Mouse (Mus musculus): Measurements from ENCODE around the gene Ints7.

GRCm38 (mm10) chr1:191534896-191535295 is 40.5 kb upstream of the Ints7 start:
- TF ChIP-seq ZNF384 (IDR thresholded peaks at IDR 0.05; ENCODE audit: low read depth, low read length) (no peak), CHD2 (IDR thresholded peaks at IDR 0.05; ENCODE audit: low read depth, low read length) (no peak), HCFC1 (IDR thresholded peaks at IDR 0.05; ENCODE audit: borderline replicate concordance, insufficient read depth, low read length) (no peak), MAFK (IDR thresholded peaks at IDR 0.05; ENCODE audit: insufficient read depth, low read depth, low read length) (no peak), ZC3H11A (IDR thresholded peaks at IDR 0.05; ENCODE audit: borderline replicate concordance, low read depth, low read length) (no peak)

All from ES-E14 (cell line).